Mouse (Mus musculus) heart, postnatal 25 days (tissue): ENCODE data around the gene Npepl1. TPM values are rescaled to one million over a fixed set of nuclear protein-coding genes. Genes with fewer than 3 reads are reported as not detected.

Experiments used
- DNase-seq: peaks from one replicate; pipeline ENCODE4 v3.0.0; 2022; ENCODE audit warnings: low spot score
- intact Hi-C: fragments of 180-260 bp; cut with DNase I; formaldehyde crosslinking; loops from one replicate; pipeline ENCODE4 v1.15.1; 2025
- total RNA-seq, 2 experiments: library from RNA; stranded (reverse); gene quantifications; 2 replicates each; pipeline ENCODE4 v1.2.3; 2021

The Npepl1 gene
- total RNA-seq, 2 experiments from 2014 or later: 58.0 to 62.0 TPM

GRCm38 (mm10) chr2:174102399-174102798, 7.8 kb upstream of the Npepl1 start:
- intact Hi-C loops: no loop called here
- no peak for DNase-seq

- no peak for DNase-seq
Observed at GRCm38 (mm10) chr2:174103527-174103926, 6.6 kb upstream of the Npepl1 start.

GRCm38 (mm10) chr2:174107375-174107774, 2.8 kb upstream of the Npepl1 start:
- DNase-seq: no peak
- intact Hi-C loops: no loop called here

More at GRCm38 (mm10) chr2:174103527-174103926, 6.6 kb upstream of the Npepl1 start:
- intact Hi-C loops: no loop called here

GRCm38 (mm10) chr2:174110783-174111549, 817 bp downstream of the Npepl1 start:
- intact Hi-C loops: loop anchor here (2.0 to 5.0 kb wide), 3 partner anchors 34 to 524 kb away; partner anchors contain the start of genes Stx16 and Vapb
- DNase-seq: no peak

- DNase-seq: no peak
- intact Hi-C loops: loop anchor here (5.0 kb wide), 1 partner anchor 526 kb away; no protein-coding TSS in a partner anchor
Observed at GRCm38 (mm10) chr2:174112931-174113330, 2.8 kb downstream of the Npepl1 start.

GRCm38 (mm10) chr2:174114148-174114864, 4.2 kb downstream of the Npepl1 start:
- intact Hi-C loops: loop anchor here (5.0 kb wide), 1 partner anchor 527 kb away; no protein-coding TSS in a partner anchor
- DNase-seq: no peak

GRCm38 (mm10) chr2:174116929-174117328, 6.8 kb downstream of the Npepl1 start:
- no peak for DNase-seq
- intact Hi-C loops: no loop called here

- DNase-seq: no peak
- intact Hi-C loops: no loop called here
Observed at GRCm38 (mm10) chr2:174118141-174118540, 8.0 kb downstream of the Npepl1 start.

- intact Hi-C loops: no loop called here
- no peak for DNase-seq
Observed at GRCm38 (mm10) chr2:174119259-174119658, 9.1 kb downstream of the Npepl1 start.

GRCm38 (mm10) chr2:174120631-174121030, 10.5 kb downstream of the Npepl1 start:
- intact Hi-C loops: no loop called here
- DNase-seq: no peak

- no peak for DNase-seq
- intact Hi-C loops: no loop called here
Observed at GRCm38 (mm10) chr2:174121411-174121947, 11.3 kb downstream of the Npepl1 start.

GRCm38 (mm10) chr2:174122331-174122730, 12.2 kb downstream of the Npepl1 start:
- no peak for DNase-seq
- intact Hi-C loops: no loop called here

- DNase-seq: no peak
- intact Hi-C loops: no loop called here
Observed at GRCm38 (mm10) chr2:174123731-174124130, 13.6 kb downstream of the Npepl1 start.

- DNase-seq: no peak
- intact Hi-C loops: no loop called here
Observed at GRCm38 (mm10) chr2:174126522-174127375, 16.6 kb downstream of the Npepl1 start.

GRCm38 (mm10) chr2:174127376-174127713, 17.2 kb downstream of the Npepl1 start:
- no peak for DNase-seq
- intact Hi-C loops: no loop called here

- intact Hi-C loops: no loop called here
- DNase-seq: no peak
Observed at GRCm38 (mm10) chr2:174128926-174129325, 18.8 kb downstream of the Npepl1 start.

- intact Hi-C loops: no loop called here
- DNase-seq: no peak
Observed at GRCm38 (mm10) chr2:174130468-174131097, 20.4 kb downstream of the Npepl1 start.

- DNase-seq: no peak
- intact Hi-C loops: no loop called here
Observed at GRCm38 (mm10) chr2:174132413-174132969, 22.3 kb downstream of the Npepl1 start.

GRCm38 (mm10) chr2:174159035-174159434, 48.9 kb downstream of the Npepl1 start:
- intact Hi-C loops: no loop called here
- no peak for DNase-seq
